Mouse (Mus musculus) induced T-regulatory cell, adult 2 months (primary cell): ENCODE measurements around the gene Rbm25.

Source experiments
- DNase-seq: peaks from one replicate; pipeline ENCODE4 v3.0.0-alpha.2; 2012; ENCODE audit warnings: low read depth

Rbm25 gene

DNA sequence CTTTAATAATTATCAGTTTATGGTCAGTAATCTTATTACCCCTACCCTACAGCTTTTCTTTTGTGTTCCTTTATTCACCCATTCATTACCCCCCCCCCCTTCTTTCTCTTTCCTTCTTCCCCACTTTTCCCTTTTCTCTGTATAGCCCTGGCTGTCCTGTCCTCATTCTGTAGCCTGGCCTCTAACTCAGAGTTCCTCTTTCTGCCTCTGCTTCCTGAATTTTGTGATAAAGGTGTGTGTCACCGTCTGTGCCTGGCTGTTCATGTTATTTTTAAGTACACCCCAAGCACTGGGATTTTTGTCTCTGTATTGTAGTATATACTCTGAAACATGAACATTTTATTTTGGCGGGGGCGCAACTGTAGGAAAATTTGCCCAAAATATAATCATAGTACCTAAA lies 19.3 kb downstream of the Rbm25 start:
- no peak for DNase-seq

DNA sequence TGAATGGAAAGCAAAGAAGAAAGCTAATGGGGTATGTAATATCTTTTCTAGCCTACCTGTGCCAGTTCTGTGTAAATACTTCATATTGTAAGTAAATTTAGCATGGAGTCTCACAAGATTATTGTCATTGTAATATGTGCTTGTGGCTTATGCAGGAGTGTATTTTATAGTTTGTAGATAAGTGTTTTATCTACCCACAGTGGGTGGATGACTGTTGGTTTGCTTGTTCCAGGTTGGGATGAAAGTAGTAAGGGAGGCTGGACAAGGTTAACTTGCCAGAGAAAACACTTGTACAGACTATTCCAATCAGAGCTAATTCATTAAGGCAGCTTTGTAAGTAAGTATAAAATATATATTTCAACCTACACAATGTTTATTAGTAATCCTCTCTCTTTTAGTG lies 20.4 kb downstream of the Rbm25 start:
- no peak for DNase-seq

DNA sequence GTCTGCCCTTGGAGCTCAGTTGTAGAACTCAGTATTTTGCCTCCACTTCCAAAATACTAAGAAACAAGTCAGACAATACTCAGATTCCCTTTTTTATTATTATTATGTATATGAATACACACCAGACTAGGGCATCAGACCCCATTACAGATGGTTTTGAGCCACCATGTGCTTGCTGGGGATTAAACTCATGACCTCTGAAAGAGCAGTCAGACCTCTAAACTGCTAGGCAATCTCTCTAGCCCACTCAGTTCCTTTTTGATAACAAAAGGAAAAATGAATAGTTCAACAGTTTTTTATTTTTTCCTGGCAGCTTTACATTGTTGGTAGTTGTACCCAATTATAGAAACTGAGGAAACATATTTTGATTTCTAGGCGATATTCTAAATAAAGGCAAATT lies 54.4 kb downstream of the Rbm25 start:
- no peak for DNase-seq

DNA sequence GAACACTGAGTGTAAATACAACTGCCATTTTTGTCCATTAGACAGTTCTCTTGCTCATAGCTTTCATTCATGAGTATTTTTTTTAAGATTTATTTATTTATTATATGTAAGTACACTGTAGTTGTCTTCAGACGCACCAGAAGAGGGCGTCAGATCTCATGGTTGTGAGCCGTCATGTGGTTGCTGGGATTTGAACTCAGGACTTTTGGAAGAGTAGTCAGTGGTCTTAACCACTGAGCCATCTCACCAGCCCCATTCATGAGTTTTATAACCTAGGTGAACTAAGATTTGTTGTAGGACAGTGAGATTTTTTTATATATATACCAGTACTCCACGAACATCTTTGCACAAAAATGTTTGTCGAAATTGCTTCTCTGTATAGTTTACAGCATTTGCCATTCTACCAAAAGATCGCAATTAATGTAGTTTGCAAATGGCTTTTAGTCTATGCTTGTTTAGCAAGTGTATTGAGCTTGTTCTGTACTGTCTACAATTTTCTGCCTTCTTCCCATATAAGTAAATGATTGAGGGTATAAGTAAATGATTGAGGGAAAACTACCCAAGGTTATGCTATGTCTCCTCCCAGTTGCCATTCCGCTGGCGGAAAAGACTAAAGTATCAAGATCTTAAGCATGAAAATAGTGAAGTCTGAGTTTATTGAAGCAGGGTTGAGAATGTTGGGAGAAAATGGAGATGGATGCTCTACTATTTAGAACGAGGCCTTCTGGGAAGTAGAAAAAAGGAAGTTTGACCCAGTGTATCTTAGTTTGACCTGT lies 55.7 kb downstream of the Rbm25 start:
- DNase-seq, result peak; percentile 23

DNA sequence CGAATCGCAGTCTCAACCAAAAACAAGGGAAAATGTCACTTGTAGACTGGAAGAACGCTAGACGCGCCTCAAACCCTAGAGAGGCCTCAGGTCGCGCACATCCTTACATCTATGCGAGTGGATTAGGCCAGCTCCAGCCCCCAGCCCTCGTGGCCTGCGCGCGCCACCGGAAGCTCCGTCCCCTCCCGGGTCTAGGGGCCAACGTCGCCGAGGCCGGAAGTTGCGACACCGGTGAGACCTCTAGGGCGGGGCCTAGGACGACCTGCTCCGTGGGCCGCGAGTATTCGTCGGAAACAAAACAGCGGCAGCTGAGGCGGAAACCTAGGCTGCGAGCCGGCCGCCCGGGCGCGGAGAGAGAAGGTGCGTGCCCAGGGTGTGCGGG lies 56.9 kb downstream of the Rbm25 start, which contains the start of gene Psen1:
Gene Psen1, plus strand, starts transcription at position 219 of the 382 bp plus-strand sequence.
- DNase-seq, result peak; percentile 97

DNA sequence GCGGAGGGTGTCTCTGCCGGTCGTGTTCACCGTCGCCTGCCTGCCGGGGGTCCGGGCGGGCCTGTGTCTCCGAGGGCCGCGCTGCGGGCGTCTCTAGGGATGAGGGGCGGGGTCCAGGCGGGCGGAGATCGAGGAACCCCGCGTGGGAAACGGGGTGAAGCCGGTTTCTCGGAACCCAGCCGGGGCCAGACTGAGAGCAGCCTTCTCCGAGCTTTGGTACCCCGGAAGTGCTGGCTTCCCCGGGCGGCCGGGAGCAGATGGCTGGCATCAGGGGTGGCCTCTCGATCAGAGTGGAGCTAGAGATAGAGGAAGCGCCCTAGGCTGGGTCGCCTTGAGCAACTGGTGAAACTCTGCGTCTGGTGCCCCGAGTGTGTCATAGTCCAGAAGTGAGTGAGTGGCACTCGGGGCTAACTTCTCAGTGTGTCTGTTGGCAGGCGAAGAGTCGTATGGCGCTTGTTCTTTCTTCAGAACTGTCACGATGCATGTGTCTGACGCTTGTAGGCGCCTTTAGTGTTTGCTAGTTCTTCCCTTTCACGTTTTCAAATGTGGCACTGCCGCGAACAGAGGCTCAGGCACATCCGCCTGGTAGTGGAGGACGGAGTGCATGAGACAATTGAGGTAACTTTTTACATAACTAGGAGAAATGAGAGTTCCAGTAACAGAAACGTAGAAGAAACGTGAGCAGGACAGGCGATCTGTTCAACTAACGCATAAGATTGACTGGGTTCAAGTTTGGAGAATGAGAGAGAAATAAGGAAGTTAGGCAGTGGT lies 57.5 kb downstream of the Rbm25 start:
- DNase-seq, result peak; percentile 79

DNA sequence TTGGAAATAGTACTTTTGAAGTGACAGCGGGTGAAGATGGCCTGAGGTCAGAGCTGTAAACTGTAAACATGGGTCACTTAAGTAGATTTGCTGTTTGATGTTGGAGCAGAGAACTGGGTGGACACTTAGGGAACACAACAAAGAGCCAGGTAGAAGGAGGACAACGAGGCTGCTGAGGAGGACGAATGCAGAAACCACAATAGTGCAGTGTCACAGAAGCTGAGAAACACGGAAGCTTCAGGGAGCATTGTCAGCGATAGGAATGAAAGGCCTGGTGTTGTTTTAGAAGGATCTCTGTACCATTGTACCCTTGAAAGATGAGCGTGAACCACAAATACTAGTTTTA lies 58.0 kb downstream of the Rbm25 start:
- DNase-seq, result peak; percentile 72

DNA sequence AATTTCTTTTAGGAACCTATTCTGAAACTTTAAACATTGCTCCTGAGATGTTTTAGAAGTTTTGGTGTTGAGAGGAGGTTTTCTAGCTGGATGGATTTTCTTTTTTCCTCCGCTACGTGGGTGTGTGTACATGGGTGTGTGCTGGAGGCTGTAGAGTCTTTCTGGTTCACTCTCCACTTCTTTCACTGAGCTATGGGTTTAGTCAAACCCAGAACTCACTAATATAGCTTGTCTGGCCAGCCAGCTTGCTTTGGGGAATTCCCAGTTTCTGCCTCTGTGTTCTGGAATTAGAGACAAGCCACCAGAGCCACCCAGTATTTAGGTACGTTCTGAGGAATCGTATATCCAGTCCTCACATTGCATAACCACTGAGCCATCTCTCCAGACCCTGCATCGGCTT lies 63.0 kb downstream of the Rbm25 start:
- DNase-seq, result no peak

DNA sequence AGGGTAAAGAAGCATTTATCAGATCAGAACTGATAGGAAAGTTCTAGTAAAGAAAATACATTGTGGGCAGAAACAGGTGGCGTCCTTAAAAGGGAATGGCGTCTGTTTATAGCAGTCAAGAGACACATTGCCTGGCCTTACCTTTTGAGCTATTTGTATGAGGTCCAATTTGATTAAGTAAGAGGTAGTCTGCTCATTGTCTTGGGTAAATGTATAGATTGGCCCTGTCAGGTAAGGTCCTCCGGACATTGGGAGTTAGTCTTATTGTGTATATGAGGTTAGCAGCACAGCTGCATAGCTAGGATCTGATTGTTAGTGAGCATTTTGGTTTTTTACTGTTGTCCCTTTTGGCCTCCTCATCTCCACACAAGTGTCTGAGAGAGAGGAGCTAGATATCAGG lies 63.6 kb downstream of the Rbm25 start:
- no peak for DNase-seq

DNA sequence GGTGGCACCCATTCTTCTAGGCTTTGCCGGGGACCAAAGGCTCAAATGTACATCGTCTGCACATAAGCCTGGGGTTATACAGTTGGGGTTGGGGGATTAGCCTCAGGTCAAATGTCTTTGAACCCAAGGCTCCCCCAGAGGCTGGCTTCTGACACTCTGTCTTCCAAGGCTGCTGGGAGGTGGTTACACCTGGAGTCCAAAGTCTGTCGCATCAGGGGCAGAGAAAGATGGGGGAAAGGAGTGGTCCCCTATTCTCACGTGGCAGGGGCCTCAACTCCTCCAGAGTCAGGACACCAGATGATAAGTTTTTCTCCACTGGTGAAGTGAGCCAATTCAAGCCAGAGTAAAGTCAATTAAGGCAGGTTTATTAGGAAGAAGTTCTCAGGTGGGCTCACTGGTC lies 67.6 kb downstream of the Rbm25 start:
- DNase-seq, result no peak

DNA sequence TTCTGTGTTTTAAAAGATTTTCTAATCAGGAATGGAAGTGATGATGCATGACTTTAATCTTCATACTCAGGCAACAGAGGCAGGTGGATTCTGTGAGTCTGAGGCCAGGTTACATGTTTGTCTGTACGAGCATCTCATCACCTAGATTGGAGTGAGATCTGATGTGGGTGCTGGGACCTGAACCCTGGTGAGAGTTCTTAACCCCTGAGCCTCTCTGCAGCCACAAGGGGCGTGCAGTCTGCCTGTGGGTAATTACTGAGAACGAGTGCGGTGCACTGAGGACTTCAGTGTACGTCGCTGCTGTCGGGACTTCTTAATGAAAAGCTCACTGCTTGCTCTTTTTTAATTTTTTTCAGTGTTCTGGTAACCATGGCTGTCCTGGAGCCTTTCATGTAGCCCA lies 70.6 kb downstream of the Rbm25 start:
- no peak for DNase-seq

DNA sequence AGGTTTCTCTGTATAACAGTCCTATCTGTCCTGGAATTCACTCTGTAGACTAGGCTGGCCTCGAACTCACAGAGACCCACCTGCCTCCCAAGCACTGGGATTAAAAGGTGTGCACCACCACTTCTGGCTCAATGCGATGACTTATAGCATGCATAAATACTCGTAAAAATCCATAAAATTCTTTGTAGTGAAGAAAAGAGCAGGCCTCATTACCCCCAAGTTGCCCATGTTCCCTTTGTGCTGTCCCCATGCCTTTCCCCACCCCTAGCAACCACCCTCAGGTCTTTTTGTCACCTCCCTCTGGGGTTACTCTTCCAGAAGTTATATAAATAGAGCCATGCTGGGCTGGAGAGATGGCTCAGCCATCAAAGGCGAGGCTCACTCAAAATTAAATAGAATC lies 71.8 kb downstream of the Rbm25 start:
- DNase-seq, result no peak

DNA sequence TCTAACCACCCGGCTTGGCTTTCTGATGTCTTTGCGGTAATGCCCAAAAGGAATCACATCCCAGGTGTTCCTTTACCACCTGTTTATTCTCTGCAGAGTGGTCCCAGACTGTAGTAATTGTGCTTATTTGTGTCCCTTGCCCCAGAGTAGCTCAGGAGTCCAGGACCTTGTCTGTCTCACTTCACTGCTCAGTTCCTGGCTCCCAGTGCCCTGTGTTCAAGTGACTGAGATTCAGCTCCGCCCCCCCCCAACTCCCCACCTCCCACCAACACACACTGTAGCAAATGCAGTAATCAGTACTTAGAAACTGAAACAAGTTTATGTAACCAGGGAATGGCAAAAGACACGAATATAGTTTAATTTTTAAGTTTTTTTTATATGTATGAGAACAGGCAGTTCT lies 75.9 kb downstream of the Rbm25 start:
- DNase-seq, result no peak

DNA sequence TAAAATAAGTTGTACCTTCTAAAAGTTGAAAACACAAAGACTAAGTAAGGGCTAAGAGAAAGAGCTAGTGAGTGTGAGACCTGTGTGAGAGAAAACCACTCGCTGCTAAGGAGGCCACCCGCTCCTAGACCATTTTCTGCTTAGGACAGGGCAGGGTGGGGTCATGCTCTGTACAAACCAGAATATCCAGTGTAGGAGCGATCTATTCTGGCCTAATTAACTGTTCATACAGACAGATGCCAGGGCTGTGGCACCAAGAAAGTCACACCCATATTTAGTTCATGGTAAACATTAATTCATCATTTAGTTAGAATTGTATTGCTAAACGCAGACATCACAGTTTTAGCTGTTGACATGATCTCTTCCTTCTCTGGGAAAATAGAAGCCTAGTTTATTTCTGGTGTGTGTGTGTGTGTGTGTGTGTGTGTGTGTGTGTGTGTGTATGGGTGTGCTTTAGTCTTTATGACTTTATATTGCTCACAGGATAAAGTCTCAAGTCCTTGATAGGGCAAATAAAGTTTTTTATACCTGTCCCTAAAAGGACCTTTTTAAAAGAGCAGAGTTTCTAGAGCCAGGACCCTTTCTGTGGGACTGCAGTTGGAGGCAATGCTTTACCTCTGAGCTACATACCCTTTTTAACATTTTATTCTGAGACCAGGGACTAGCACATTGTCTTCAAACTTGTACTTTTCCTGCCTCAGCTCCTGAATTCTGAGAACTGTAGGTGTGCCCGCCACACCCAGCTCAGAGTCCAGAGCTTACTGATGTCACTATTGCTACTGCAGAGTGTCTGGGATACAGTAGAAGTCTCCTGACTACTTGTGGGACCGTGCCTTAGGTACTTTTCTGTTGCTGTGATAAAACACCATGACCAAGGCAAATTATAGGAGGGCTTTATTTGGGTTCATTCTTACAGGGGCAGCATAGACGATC lies 77.4 kb downstream of the Rbm25 start:
- DNase-seq, result no peak

DNA sequence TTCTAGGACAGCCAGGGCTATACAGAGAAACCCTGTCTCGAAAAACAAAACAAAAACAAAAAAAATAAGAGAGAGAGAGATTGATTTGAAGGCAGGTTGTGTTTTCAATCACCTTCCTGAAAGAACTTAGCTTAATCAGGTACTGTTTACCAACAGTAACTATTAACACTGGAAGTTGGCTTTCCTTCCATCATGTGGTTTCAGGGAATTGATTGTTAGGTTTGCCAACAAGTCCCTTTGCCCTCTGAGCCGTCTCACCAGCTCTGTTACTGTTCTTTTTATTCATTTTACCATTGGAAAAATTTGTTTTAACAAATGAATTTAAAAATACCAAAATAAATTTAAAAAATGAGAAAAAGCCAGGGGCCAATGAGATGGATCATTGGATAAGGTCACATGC lies 78.9 kb downstream of the Rbm25 start:
- DNase-seq, result no peak

DNA sequence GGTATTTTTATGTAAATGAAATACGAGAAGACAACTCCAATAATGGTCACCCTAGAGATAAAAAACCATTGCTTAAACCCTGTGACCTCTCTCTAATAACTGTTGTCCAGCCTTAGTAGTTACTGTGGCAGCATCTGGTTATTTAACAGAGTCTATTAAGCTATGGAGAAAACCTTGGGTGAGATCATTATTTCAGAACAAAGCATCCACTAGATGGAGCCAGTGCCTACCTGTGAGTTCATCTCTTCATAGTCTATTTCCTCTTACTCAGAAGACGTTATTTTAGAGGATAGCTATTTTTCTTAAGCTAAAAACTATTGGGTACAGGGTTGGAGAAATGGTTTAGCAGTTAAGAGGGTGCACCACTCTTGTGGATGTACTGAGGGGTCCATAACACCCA lies 82.7 kb downstream of the Rbm25 start:
- peak; percentile 73 for DNase-seq

DNA sequence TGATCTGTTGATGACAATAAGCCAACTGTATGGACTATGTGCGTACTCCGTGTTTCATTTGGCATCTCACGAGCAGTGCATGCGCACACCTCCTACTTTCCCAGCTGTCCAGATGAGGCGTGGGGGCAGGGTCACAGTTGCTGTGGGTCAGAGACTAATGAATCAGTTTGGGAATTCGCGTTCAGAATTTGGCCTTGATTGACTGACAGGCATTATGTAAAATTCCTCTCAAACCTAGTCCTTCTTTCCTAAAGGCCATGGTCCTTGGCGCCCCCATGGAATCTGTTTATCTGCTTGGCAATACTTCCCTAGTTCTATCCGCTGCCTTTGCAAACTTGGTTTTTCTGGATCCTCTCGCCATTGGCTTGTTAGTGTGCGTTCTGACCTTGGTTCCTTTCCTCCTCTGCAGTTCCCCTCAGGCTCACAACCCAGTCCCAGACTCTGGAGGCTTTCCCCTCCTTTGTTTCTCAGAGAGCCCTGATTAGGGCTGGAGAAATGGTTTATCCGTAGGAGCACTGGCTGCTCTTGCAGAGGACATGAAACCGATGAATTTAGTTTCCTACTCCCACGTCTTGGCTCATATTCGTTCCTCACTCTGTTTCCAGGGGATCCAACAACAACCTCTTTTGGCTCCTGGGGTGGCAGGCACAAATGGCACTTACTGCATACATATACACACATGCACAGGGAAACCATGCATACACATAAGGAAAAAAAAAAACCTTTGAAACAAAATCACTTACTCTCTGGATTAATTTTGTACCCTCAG lies 85.6 kb downstream of the Rbm25 start:
- no peak for DNase-seq

DNA sequence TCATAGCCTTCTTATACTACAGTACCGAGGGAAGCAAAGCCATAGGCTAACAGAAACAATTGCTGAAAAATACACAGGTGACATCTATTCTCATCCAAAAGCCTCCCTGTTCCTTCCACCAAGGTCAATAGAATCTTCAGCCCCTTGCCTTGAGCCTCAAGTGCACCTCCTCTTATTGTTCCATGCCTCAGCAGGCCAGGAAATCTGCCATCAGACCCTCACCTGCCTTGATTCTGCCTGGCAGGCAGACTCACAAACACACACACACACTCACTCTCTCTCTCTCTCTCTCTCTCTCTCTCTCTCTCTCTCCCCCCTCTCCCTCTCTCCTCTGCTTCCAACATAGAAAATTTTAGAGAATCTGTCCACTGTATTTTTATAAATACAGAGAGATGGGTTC lies 88.4 kb downstream of the Rbm25 start:
- DNase-seq, result no peak

DNA sequence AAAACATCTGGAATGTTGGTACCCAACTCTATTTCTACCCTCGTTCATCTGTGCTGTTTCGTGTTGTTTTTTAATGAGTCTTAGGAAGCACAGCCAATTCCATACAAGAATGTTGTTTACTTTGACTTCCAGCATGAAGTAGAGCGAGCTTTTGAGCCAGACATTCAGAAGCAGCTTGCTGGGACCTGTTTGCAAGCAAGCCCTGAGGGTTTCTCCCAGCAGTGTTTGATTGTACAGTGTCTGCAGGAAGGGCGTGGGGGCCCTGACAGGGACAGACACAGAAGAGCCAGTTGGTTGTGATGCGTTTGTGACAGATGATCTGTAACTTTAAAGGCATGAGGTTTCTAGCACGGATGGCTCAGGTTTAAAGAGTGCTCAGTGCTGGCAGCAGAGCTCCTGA lies 90.2 kb downstream of the Rbm25 start:
- DNase-seq, result no peak

DNA sequence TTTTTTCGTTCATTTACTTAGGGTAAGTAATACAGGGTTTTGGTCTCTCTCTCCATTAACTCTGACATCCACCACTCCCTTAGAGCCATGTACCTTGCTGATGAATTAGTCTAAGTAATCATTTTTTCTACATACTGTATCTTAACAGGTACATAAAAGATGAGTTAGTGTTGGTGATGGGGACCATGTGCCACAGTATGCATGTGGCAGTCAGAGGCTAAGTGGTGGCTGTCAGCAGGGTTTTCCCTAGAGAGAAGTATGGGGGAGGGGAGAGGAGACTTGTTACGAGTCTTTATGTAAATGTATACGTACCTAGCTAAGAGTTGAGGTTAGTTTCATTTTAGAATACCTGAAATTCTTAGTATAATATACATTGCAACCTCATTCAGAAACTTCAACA lies 92.0 kb downstream of the Rbm25 start:
- DNase-seq, result peak; percentile 34

DNA sequence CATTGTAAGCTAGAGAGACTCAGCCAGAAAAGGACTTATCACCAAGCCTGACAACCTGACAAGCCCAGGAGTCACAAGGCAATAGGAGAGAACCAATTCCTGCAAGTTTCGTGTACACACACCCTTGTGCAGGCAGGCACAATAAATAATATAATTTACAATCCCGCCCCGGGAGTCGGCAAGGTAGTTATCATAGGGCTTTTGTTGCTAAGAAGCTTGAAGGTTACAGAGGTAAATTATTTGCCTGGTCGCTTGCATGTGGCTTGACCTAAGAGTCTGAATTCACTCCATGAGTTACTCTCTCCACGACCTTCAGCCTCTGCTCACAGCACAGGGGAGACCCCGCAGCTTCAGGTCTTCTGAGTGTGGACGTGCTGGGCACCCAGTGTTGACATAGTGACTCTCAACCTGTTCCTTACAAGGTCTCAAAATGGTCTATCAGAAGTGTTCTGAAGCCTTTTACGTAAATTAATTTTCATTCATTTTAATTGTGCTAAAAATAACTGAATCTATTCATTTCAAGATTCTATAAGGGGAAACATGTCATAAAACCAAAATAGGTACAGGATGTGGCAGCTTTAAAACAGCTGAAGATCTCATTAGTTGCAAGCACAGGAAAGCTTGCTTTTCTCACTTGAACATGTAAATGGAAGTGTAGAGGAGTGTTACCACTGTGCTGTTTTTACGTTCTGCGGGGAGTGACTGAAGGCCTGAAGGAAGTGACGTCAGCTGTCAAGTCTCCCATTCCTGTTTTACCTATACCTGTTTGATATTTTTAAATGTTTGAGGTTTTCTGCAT lies 95.7 kb downstream of the Rbm25 start:
- peak; percentile 48 for DNase-seq
